8 mouse cellular contexts compared by ENCODE assay signal in genomic region chr4:147442649-147443553, GRCm38 (mm10). TPM values are rescaled to one million over a fixed set of nuclear protein-coding genes. Genes with fewer than 3 reads are reported as not detected.
A peak's percentile ranks its signal among the peaks of the same experiment; 100 is the strongest.
DNase-seq lines count a peak whose midpoint lies in the region; ATAC-seq and TF ChIP-seq lines count a peak whose summit lies in the region.
"Not testable (repeated sequence)": the region's sequence is repeated elsewhere in the genome, so short reads cannot be mapped to it uniquely, and the experiment has no call there.

No protein-coding gene starts in this region.

- peak; percentile 99 for ATAC-seq in hindbrain, embryonic 12.5 days (ENCODE audit: low FRiP score)
- peak; percentile 94 for ATAC-seq in lung, embryonic 15.5 days (ENCODE audit: borderline replicate concordance, extremely low read depth, low FRiP score, low TSS enrichment)
- peak; percentile 98 for ATAC-seq in neural tube, embryonic 13.5 days (ENCODE audit: low read depth)

- TF ChIP-seq CTCF in layer of hippocampus, adult 2 months (conservative IDR thresholded peaks at IDR 0.05): not testable (repeated sequence)

- H3K27me3 ChIP-seq in hindbrain, embryonic 12.5 days; lung, embryonic 15.5 days; neural tube, embryonic 13.5 days: not testable (repeated sequence)

- not testable (repeated sequence) for H3K36me3 ChIP-seq in hindbrain, embryonic 12.5 days; lung, embryonic 15.5 days; neural tube, embryonic 13.5 days

- H3K4me2 ChIP-seq in hindbrain, embryonic 12.5 days (replicated peaks): peak overlapping the region; percentile 81
- H3K4me2 ChIP-seq in lung, embryonic 15.5 days: peak overlapping the region; percentile 84
- peak overlapping the region; percentile 90 for H3K4me2 ChIP-seq in neural tube, embryonic 13.5 days

- peak; percentile 80 for DNase-seq in adrenal gland, postnatal 14 days
- peak; percentile 86 for DNase-seq in embryo, embryonic 9.5 days (ENCODE audit: extremely low spot score)
- DNase-seq in gastrocnemius, postnatal 14 days: peak; percentile 52
- not testable (repeated sequence) for DNase-seq in layer of hippocampus, adult 2 months (ENCODE audit: low spot score in 2 of 2)
- peak; percentile 28 for DNase-seq in urinary bladder, postnatal 14 days (ENCODE audit: low spot score)

- WGBS in hindbrain, embryonic 12.5 days: 6% methylated on average over 52 of the region's 52 CpGs
- whole genome bisulfite sequencing in lung, embryonic 15.5 days: 7% methylated on average over 52 of the region's 52 CpGs
- WGBS in neural tube, embryonic 13.5 days: 9% methylated on average over 52 of the region's 52 CpGs

- H3K4me1 ChIP-seq in hindbrain, embryonic 12.5 days; lung, embryonic 15.5 days; neural tube, embryonic 13.5 days (replicated peaks): not testable (repeated sequence)

- peak overlapping the region; percentile 80 for H3K9ac ChIP-seq in hindbrain, embryonic 12.5 days
- peak overlapping the region; percentile 44 for H3K9ac ChIP-seq in lung, embryonic 15.5 days
- H3K9ac ChIP-seq in neural tube, embryonic 13.5 days: peak overlapping the region; percentile 91

- peak overlapping the region; percentile 52 for H3K4me3 ChIP-seq in hindbrain, embryonic 12.5 days
- peak overlapping the region; percentile 47 for H3K4me3 ChIP-seq in layer of hippocampus, adult 2 months
- H3K4me3 ChIP-seq in lung, embryonic 15.5 days: peak overlapping the region; percentile 49
- peak overlapping the region; percentile 57 for H3K4me3 ChIP-seq in neural tube, embryonic 13.5 days

- H3K27ac ChIP-seq in hindbrain, embryonic 12.5 days: peak overlapping the region; percentile 71
- peak overlapping the region; percentile 46; the same call in 1 of the 2 replicates for H3K27ac ChIP-seq in layer of hippocampus, adult 2 months
- not testable (repeated sequence) for H3K27ac ChIP-seq in lung, embryonic 15.5 days
- H3K27ac ChIP-seq in neural tube, embryonic 13.5 days (replicated peaks): peak overlapping the region; percentile 46; the same call in 1 of the 2 replicates

- intact Hi-C loops in gastrocnemius, postnatal 14 days (cut with DNase I; ENCODE audit: low total_unique reads): not testable (repeated sequence)

- not testable (repeated sequence) for H3K9me3 ChIP-seq in hindbrain, embryonic 12.5 days (replicated peaks); lung, embryonic 15.5 days; neural tube, embryonic 13.5 days

RNA-seq across cellular contexts. Expression of gene Zfp982, which starts 49.3 kb away (rescaled TPM):
- 13.0 and 14.9 TPM in 2 replicates for total RNA-seq in adrenal gland, postnatal 14 days (2021)
- 1 to 10 TPM; 3.5 to 3.8 TPM for total RNA-seq in gastrocnemius, postnatal 14 days (2021)
- polyA plus RNA-seq in hindbrain, embryonic 12.5 days (2016; fragmentation: Nextera tagmentation; extraction: Ambion mirVana): 8.5 and 9.8 TPM in 2 replicates
- total RNA-seq in layer of hippocampus, adult 2 months (2021): 1 to 10 TPM; 2.9 to 3.1 TPM
- 4.4 and 4.9 TPM in 2 replicates for polyA plus RNA-seq in lung, embryonic 15.5 days (2015; fragmentation: Nextera tagmentation; extraction: Ambion mirVana)
- polyA plus RNA-seq in neural tube, embryonic 13.5 days (2015; fragmentation: Nextera tagmentation; extraction: Ambion mirVana): 4.2 and 4.8 TPM in 2 replicates
